Mouse (Mus musculus) limb, embryonic 11.5 days (tissue): ENCODE results near the gene Sf3b1. TPM values are rescaled to one million over a fixed set of nuclear protein-coding genes. Genes with fewer than 3 reads are reported as not detected.
A peak's percentile ranks its signal among the peaks of the same experiment; 100 is the strongest.
"Not testable (repeated sequence)": the region's sequence is repeated elsewhere in the genome, so short reads cannot be mapped to it uniquely, and the experiment has no call there.

Experiments used
- ATAC-seq: fragments of 200-750 bp; cut with Nextera tagmentation; 2 replicates; pipeline ENCODE4 v1.8.0; 2017; ENCODE audit warnings: low read depth; ENCODE audit not compliant: insufficient number of reproducible peaks, low FRiP score, low TSS enrichment
- DNase-seq: peaks from one replicate; pipeline ENCODE4 v3.0.0-alpha.2; 2015; ENCODE audit warnings: low spot score
- H3K27ac ChIP-seq: fragments of 300-500 bp; sonication (generic); replicated peaks from 2 replicates; pipeline ENCODE4 v1.5.1; 2014; ENCODE audit warnings: low read depth, mild to moderate bottlenecking, low read length
- H3K27me3 ChIP-seq: fragments of 300-500 bp; sonication (generic); 2 replicates; pipeline ENCODE4 v1.6.1; 2014; ENCODE audit warnings: mild to moderate bottlenecking, low read length, mixed read lengths; ENCODE audit not compliant: control insufficient read depth, insufficient read depth
- H3K36me3 ChIP-seq: fragments of 300-500 bp; sonication (generic); 2 replicates; pipeline ENCODE4 v1.6.1; 2014; ENCODE audit warnings: mild to moderate bottlenecking, low read length, moderate library complexity, mixed read lengths; ENCODE audit not compliant: control insufficient read depth, insufficient read depth
- H3K4me1 ChIP-seq: fragments of 300-500 bp; sonication (generic); 2 replicates; pipeline ENCODE4 v1.6.1; 2014; ENCODE audit warnings: low read length, mixed read lengths; ENCODE audit not compliant: control insufficient read depth, insufficient read depth
- H3K4me2 ChIP-seq: fragments of 300-500 bp; sonication (generic); 2 replicates; pipeline ENCODE4 v1.6.1; 2014; ENCODE audit warnings: low read depth, mild to moderate bottlenecking, moderate library complexity; ENCODE audit not compliant: severe bottlenecking
- H3K4me3 ChIP-seq: fragments of 300-500 bp; sonication (generic); 2 replicates; pipeline ENCODE4 v1.5.1; 2014; ENCODE audit warnings: low read depth, low read length
- H3K9ac ChIP-seq: fragments of 300-500 bp; sonication (generic); 2 replicates; pipeline ENCODE4 v1.6.1; 2014; ENCODE audit warnings: mild to moderate bottlenecking, low read length
- H3K9me3 ChIP-seq: fragments of 300-500 bp; sonication (generic); 2 replicates; pipeline ENCODE4 v1.6.1; 2016; ENCODE audit warnings: low read length; ENCODE audit not compliant: control insufficient read depth
- WGBS: fragments of 180-500 bp; shearing (Covaris S2); extraction: QIAGEN DNeasy Blood & Tissue Kit; methylation state at CpG from one replicate; pipeline ENCODE4 v1.1.7; 2014; 5-methylcytosine and 5-hydroxymethylcytosine counted together
- polyA plus RNA-seq: library from polyadenylated mRNA; unstranded; fragments of >200 nt; fragmentation: Nextera tagmentation; extraction: Ambion mirVana; gene quantifications from 2 replicates; pipeline ENCODE4 v1.2.1, GENCODE M21; 2014

The Sf3b1 gene
- polyA plus RNA-seq, 1 experiment from 2014 or later: 364 TPM

DNA sequence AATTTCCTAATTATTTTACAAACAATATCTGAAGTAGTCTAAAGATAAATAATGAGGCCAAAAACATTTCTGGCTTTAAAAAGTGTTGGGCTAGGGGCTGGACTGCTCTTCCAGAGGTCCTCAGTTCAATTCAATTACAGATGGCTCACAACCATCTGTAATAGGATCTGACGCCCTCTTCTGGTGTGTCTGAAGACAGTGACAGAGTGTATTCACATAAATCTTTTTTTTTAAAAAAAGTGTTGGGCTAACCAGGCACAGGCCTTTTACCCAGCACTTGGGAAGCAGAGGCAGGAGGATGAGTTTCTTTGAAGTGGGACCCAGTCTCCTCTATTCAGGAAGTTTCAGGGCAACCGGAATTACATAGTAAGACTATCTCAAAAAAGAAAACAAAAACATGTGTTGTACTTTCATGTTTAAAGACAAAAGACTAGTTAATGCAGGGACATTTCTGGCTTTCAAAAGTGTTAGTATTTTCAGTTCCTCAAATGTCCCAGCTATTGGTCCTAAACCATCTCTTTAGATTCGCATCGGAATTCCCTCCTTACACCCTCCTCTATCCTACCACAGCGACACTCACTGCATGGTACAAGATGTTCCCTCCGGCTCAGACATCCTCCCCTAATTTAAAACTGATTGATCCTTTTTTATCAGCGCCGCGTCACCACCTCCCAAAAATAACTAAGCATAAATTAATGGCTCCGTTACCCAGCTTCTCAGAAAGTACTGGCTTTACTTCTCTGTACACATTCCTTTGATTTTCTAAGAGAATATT lies 1.4 kb downstream of the Sf3b1 start:
- 15% methylated on average over 10 of the region's 10 CpGs for WGBS
- H3K27ac ChIP-seq: peak overlapping the region; percentile 83; the same call in 1 of the 2 replicates
- peak overlapping the region; percentile 76 for H3K4me2 ChIP-seq
- DNase-seq: no peak
- H3K36me3 ChIP-seq: no peaks in the 10 kb centered on the region
- no peak for ATAC-seq
- no peaks in the 10 kb centered on the region for H3K4me1 ChIP-seq
- H3K27me3 ChIP-seq: no peaks in the 10 kb centered on the region
- H3K9me3 ChIP-seq: 0 out of 2 replicates have a peak, but pooled peaks cover 2% of the 10 kb centered on the region
- peak overlapping the region; percentile 99 for H3K9ac ChIP-seq
- peak overlapping the region; percentile 98 for H3K4me3 ChIP-seq

DNA sequence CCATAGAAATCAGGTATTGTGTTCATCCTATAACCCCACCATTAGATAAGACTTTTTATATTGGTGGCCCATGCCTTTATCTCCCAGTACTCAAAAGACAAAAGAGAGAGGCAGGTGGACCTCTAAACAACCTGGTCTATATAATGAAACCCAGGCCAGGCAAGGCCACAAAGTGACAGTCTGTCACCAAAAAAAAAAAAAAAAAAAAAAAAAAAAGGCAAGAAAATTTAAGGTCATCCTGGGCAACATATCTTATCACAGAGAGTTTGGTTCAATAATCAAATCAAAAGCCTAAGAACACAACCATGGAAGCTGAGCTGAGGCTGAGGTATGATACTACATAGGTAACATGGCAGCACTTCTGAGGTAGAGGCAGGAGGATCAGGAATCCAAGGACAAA lies 5.4 kb downstream of the Sf3b1 start:
- no peak overlapping the region for H3K27ac ChIP-seq
- H3K36me3 ChIP-seq: peaks cover 8% of the 10 kb centered on the region
- H3K4me3 ChIP-seq: no peak overlapping the region
- H3K4me2 ChIP-seq: no peak overlapping the region
- ATAC-seq: no peak
- no peak for DNase-seq
- no peaks in the 10 kb centered on the region for H3K4me1 ChIP-seq
- no peaks in the 10 kb centered on the region for H3K27me3 ChIP-seq
- H3K9me3 ChIP-seq: 0 out of 2 replicates have a peak, but pooled peaks cover 2% of the 10 kb centered on the region
- H3K9ac ChIP-seq: no peak overlapping the region

DNA sequence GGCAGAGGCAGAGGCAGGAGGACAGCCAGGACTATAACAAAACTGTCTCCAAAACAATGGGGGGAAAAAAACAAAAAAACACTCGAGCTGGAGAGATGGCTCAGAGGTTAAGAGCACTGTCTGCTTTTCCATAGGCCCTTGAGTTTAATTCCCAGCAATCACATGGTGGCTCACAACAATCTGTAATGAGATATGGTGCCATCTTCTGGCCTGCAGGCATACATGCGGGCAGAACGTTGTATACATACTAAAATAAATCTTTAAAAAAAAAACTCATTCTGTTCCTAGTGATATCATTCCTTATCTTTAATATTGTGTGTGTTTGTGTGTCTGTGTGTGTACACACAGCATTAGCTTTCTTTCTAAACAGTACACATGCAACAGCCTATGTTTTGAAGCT lies 14.8 kb downstream of the Sf3b1 start:
- no peaks in the 10 kb centered on the region for H3K9me3 ChIP-seq
- H3K4me1 ChIP-seq: no peaks in the 10 kb centered on the region
- H3K4me3 ChIP-seq: no peak overlapping the region
- no peak overlapping the region for H3K27ac ChIP-seq
- peaks cover 26% of the 10 kb centered on the region for H3K36me3 ChIP-seq
- ATAC-seq (no peak), DNase-seq (no peak)
- 74% methylated on average over 3 of the region's 3 CpGs for WGBS
- no peak overlapping the region for H3K9ac ChIP-seq
- H3K27me3 ChIP-seq: no peaks in the 10 kb centered on the region
- H3K4me2 ChIP-seq: no peak overlapping the region

DNA sequence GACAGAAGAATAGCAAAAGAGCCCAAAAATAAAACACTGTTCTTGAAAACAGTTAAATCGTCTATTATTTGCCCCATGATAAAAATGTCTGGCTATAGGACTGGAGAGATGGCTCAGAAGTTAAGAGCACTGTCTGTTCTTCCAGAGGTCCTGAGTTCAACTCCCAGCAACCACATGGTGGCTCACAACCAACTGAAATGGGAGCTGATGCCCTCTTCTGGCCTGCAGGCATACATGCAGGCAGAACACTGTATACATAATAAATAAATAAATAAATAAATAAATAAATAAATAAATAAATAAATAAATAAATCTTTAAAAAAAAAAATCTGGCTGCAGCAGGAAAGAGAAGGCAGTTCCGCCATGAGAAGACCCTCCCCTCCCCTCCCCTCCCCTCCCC lies 19.0 kb downstream of the Sf3b1 start:
- not testable (repeated sequence) for DNase-seq, H3K9me3 ChIP-seq, H3K27me3 ChIP-seq, H3K27ac ChIP-seq, H3K9ac ChIP-seq, ATAC-seq, H3K4me2 ChIP-seq, H3K4me1 ChIP-seq, H3K4me3 ChIP-seq
- H3K36me3 ChIP-seq: peaks cover 28% of the 10 kb centered on the region
- WGBS: 81% methylated on average over 2 of the region's 2 CpGs

DNA sequence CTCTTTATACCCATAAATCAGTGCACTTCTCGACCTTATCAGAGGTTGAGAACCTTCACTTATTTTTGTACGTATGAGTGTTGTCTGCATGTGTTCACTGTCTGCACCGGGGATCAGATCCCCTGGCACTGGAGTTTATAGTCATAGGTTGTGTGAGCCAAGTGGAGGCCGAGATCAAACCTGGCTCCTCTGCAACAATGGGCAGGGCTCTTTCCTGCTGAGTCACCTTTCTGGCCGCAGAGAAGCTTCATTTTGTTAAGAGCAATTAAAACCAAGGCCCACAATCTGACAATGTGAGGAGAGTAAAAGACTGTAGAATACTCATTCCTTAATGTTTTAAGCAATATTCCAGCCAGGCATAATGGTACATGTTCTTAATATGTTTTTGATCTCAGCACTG lies 33.7 kb downstream of the Sf3b1 start:
- ATAC-seq (no peak), DNase-seq (no peak)
- Histone ChIP-seq H3K36me3 (peaks cover 20% of the 10 kb centered on the region), H3K9ac (no peak overlapping the region), H3K27me3 (no peaks in the 10 kb centered on the region), H3K9me3 (no peaks in the 10 kb centered on the region), H3K4me2 (no peak overlapping the region), H3K4me3 (no peak overlapping the region), H3K4me1 (no peaks in the 10 kb centered on the region), H3K27ac (no peak overlapping the region)
- 92% methylated on average over 5 of the region's 5 CpGs for WGBS

DNA sequence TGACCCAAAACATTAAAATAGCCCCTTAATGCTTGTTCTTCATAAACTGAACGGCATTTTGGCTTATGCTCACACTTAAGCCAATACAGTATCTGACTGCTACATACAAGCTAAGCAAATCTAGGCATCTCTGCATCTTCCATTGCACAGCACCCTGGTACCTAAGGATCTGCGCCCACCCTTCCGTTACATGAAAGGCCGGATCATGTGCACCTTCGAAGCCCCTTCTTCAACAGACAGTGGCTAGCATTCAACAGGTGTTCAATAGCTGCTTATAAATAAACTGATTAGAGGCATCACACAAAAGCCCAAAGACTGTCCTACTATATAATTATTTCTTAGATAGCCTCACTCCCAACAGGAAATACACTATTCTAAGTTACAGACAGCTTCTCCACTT lies 41.0 kb downstream of the Sf3b1 start:
- DNase-seq: no peak
- peaks cover 9% of the 10 kb centered on the region; the same call in 1 of the 2 replicates for H3K36me3 ChIP-seq
- 96% methylated on average over 5 of the region's 5 CpGs for WGBS
- H3K9ac ChIP-seq: no peak overlapping the region
- H3K4me3 ChIP-seq: no peak overlapping the region
- no peaks in the 10 kb centered on the region for H3K4me1 ChIP-seq
- no peaks in the 10 kb centered on the region for H3K27me3 ChIP-seq
- H3K27ac ChIP-seq: no peak overlapping the region
- no peaks in the 10 kb centered on the region for H3K9me3 ChIP-seq
- H3K4me2 ChIP-seq: no peak overlapping the region
- ATAC-seq: no peak

DNA sequence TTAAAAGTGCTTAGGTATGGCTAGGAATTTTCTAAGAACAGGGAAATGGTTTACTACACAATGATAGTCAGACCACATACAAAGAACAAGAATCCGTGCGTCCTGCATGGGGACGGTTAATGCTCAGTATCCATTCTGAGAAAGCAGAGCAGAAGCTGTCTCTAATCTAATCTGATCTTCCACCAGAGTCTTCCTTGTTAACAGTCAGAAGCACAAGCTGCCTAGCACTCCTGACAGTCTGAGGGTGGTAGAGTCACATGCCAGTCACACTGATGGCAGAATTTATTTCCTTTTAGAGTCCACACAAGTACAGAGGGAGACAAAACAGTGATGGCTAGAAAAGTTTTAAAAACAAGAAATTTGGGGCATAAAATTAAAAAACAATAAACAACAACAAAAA lies 41.5 kb downstream of the Sf3b1 start:
- 95% methylated on average over 3 of the region's 3 CpGs for WGBS
- DNase-seq: no peak

DNA sequence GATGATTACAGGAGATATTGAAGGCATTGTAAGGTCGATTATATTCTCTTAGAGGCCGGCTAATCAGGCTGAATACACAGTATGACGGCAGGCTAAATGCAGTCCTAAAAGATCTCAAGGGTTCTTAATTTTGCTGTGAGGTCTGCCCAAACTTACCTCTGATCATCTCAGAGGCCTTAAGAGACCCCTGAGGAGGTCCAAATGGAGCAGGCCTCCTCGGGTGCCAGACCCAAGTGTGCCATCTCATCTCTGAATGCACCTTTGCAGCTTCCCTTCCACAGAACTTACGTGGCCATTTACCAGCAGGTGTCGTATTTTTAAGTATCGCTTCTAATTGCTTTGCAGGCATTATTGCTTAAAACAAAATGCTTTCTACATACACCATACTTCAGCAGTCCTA lies 43.1 kb downstream of the Sf3b1 start:
- Histone ChIP-seq H3K4me3 (no peak overlapping the region), H3K9me3 (no peaks in the 10 kb centered on the region), H3K4me1 (no peaks in the 10 kb centered on the region), H3K36me3 (peaks cover 6% of the 10 kb centered on the region; the same call in 1 of the 2 replicates), H3K9ac (no peak overlapping the region), H3K4me2 (no peak overlapping the region), H3K27me3 (no peaks in the 10 kb centered on the region), H3K27ac (no peak overlapping the region)
- no peak for ATAC-seq
- no peak for DNase-seq
- 91% methylated on average over 7 of the region's 7 CpGs for WGBS

More for the DNA sequence above, 41.5 kb downstream of the Sf3b1 start:
- H3K27me3 ChIP-seq: no peaks in the 10 kb centered on the region
- H3K4me1 ChIP-seq: no peaks in the 10 kb centered on the region
- no peak overlapping the region for H3K4me3 ChIP-seq
- no peak overlapping the region for H3K4me2 ChIP-seq
- peaks cover 9% of the 10 kb centered on the region; the same call in 1 of the 2 replicates for H3K36me3 ChIP-seq
- ATAC-seq: no peak
- H3K9ac ChIP-seq: no peak overlapping the region
- H3K9me3 ChIP-seq: no peaks in the 10 kb centered on the region
- no peak overlapping the region for H3K27ac ChIP-seq

DNA sequence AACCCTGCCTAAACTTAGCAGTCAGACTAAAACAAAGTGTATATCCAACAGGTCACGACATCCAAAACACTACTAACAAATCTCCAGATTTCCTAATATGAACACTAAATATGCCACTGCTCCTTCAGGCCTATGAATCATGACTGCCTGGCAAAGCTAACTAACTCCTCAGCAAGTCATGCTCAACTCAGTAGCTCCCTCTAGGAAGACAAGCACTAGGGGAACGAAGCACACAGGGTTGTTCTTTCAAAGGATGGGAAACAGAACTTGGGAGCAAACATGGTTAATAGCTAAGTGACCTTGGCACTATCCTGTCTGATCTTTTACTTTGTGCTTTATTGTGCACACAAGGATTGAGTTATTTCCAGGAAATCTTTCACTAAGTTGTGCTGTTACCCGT lies 43.9 kb downstream of the Sf3b1 start:
- Histone ChIP-seq H3K9ac (no peak overlapping the region), H3K27me3 (no peaks in the 10 kb centered on the region), H3K36me3 (peaks cover 6% of the 10 kb centered on the region; the same call in 1 of the 2 replicates), H3K27ac (no peak overlapping the region), H3K4me2 (no peak overlapping the region), H3K4me1 (no peaks in the 10 kb centered on the region), H3K4me3 (no peak overlapping the region), H3K9me3 (no peaks in the 10 kb centered on the region)
- no peak for ATAC-seq
- DNase-seq: no peak
- 71% methylated on average over 3 of the region's 3 CpGs for WGBS
